Mouse (Mus musculus): ENCODE measurements around the gene Zranb2. TPM values are rescaled to one million over a fixed set of nuclear protein-coding genes. Genes with fewer than 3 reads are reported as not detected.

Zranb2 gene
- 161 and 191 TPM in 2 replicates for polyA plus RNA-seq (2014; fragmentation: Nextera tagmentation; extraction: Ambion mirVana)

DNA sequence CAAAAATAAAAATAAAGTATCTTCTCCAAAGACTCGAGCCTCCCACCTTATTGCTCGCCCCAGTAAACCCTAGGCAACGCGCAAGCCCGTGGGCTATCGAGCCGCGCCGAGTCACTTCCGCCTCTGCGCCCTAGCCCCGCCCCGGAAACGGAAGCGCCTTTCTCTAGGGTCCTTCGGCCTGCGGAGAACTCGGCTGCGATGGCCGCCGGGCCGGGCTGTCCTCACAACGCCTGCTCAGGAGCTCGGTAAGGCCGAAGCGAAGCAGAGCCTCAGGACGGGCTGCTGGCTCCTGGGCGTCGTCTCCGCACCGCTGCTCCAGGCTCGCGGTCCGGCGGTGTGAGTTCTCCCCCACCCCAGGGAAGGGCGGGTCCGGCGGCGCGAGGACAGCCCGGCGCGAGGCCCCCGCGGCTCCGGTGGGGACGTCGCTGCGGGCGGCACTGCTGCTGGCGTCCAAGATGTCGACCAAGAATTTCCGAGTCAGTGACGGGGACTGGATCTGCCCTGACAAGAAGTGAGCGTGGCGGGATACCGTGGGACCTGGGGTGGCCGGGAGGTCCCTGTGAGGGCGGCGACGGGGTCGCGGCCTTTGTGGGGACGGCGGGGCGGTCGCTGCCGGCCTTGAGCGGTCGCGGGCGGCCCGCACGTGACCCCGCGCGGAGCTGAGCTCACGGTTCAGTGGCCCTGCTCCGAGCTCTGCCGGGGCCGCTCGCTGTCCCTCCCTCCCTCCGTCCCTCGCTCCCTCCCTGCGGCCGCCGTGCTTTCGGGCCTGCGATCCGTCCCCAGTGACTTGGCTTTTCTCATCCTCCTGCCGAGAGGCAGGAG lies at the start of gene Zranb2:
Gene Zranb2, plus strand, starts transcription at position 197 of the 822 bp plus-strand sequence.
- peak; percentile 94 for ATAC-seq (replicated peaks; ENCODE audit: insufficient number of reproducible peaks, low FRiP score, low TSS enrichment, low read depth)
- DNase-seq (ENCODE audit: low spot score): peak; percentile 95

DNA sequence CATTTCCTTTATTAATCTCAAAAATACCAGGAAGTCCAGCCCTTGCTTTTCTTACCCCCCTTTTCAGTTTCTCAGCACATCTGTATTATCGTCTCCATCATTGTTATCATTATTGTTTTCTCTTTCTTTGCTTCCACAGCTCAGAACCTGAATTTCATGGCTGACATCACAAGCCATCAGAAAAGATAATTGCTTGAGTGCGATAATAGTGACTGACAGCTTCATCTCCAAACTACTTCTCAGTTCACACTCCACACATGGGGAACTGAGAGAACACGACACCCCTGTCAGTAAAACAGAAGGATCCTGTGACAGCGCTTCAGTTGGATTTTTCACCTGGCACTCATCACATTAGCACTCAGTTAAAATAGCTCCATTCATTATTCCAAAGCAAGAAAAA lies 41.9 kb upstream of the Zranb2 start:
- H3K9me3 ChIP-seq (replicated peaks; ENCODE audit: control insufficient read depth, low read length): no peaks in the 10 kb centered on the region
- ATAC-seq (replicated peaks; ENCODE audit: insufficient number of reproducible peaks, low FRiP score, low TSS enrichment, low read depth) (no peak), DNase-seq (ENCODE audit: low spot score) (peak; percentile 17)
- H3K27ac ChIP-seq (replicated peaks; ENCODE audit: low read depth, low read length): no peak overlapping the region
- no peaks in the 10 kb centered on the region for H3K36me3 ChIP-seq (replicated peaks; ENCODE audit: control insufficient read depth, insufficient read depth, low read depth, low read length)
- no peaks in the 10 kb centered on the region for H3K27me3 ChIP-seq (ENCODE audit: control insufficient read depth, insufficient read depth, low read length)
- H3K4me2 ChIP-seq (ENCODE audit: low read depth, low read length): no peak overlapping the region
- no peak overlapping the region for H3K9ac ChIP-seq (replicated peaks; ENCODE audit: low read length)
- 33% methylated on average over 4 of the region's 4 CpGs for WGBS
- no peak overlapping the region for H3K4me3 ChIP-seq (ENCODE audit: low read depth, low read length)
- H3K4me1 ChIP-seq (ENCODE audit: control insufficient read depth, insufficient read depth, low read length): no peaks in the 10 kb centered on the region

More for the DNA sequence above, at the start of gene Zranb2:
- Histone ChIP-seq H3K9me3 (replicated peaks; ENCODE audit: control insufficient read depth, low read length) (no peaks in the 10 kb centered on the region), H3K4me2 (ENCODE audit: low read depth, low read length) (peak within 1 kb of the TSS; percentile 54), H3K27ac (replicated peaks; ENCODE audit: low read depth, low read length) (peak within 1 kb of the TSS; percentile 77), H3K36me3 (replicated peaks; ENCODE audit: control insufficient read depth, insufficient read depth, low read depth, low read length) (0 out of 2 replicates have a peak, but pooled peaks cover 2% of the 10 kb centered on the region), H3K4me1 (ENCODE audit: control insufficient read depth, insufficient read depth, low read length) (no peaks in the 10 kb centered on the region; the same call in 1 of the 2 replicates), H3K27me3 (ENCODE audit: control insufficient read depth, insufficient read depth, low read length) (peaks cover 8% of the 10 kb centered on the region), H3K4me3 (ENCODE audit: low read depth, low read length) (peak within 1 kb of the TSS; percentile 90), H3K9ac (replicated peaks; ENCODE audit: low read length) (peak within 1 kb of the TSS; percentile 96)
- under 1% methylated on average over 75 of the region's 91 CpGs for WGBS

DNA sequence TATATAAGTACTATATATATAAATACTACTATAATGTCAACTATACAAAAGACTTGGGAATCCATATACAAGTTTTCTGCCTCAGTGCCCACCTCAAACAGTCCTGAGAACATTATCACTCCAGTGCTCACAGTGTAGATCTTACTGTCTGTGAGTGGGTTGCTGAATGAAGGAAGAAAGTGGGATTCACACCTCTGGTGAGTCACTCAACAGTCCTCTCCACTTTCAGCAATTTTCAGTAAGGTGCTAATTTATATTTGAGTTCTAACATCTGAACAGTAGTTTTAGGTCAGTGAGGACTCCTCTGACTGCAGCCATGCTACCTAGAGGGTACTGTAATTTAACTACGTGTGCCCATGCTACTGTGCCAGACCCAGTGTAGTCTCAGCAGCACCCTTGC lies 31.7 kb upstream of the Zranb2 start:
- no peak for ATAC-seq (replicated peaks; ENCODE audit: insufficient number of reproducible peaks, low FRiP score, low TSS enrichment, low read depth)
- Histone ChIP-seq H3K9me3 (replicated peaks; ENCODE audit: control insufficient read depth, low read length) (no peaks in the 10 kb centered on the region), H3K27me3 (ENCODE audit: control insufficient read depth, insufficient read depth, low read length) (no peaks in the 10 kb centered on the region), H3K27ac (replicated peaks; ENCODE audit: low read depth, low read length) (no peak overlapping the region), H3K4me1 (ENCODE audit: control insufficient read depth, insufficient read depth, low read length) (no peaks in the 10 kb centered on the region), H3K4me3 (ENCODE audit: low read depth, low read length) (no peak overlapping the region), H3K9ac (replicated peaks; ENCODE audit: low read length) (no peak overlapping the region), H3K36me3 (replicated peaks; ENCODE audit: control insufficient read depth, insufficient read depth, low read depth, low read length) (no peaks in the 10 kb centered on the region), H3K4me2 (ENCODE audit: low read depth, low read length) (no peak overlapping the region)
- no peak for DNase-seq (ENCODE audit: low spot score)
- WGBS: 71% methylated on average over 1 of the region's 1 CpGs

DNA sequence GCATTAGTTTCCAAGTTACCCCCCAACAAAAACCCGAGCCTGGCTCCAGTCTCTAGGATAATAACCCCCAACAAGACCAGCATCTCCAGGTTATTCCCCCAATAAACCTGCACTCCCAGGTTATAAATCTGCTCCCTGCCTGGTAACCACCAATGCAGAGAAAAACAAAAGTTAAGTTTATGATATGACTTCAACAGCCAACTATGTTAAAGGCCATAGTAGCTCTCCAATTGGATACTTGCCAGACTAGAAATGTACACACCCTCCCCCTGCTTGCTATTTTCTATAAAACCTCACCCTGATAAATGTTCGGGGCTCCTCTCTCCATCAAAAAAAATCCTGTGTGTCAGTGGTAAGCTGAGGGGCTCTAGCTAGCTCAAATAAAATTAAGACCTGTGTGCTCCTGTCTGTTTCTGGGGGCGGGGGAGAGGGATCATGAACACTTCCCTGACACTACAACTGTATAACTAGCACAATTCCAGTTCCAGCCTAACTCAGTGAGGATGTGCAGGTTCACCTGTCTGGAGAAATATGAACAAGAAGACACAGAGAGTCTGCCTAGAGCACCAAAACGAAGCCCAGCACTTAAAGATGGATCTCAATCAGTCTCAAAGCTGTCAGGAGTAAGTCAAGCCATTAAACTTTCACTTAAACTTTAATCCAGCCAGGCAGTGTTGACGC lies 19.7 kb upstream of the Zranb2 start:
- Histone ChIP-seq H3K4me3 (ENCODE audit: low read depth, low read length) (no peak overlapping the region), H3K9me3 (replicated peaks; ENCODE audit: control insufficient read depth, low read length) (no peaks in the 10 kb centered on the region), H3K27me3 (ENCODE audit: control insufficient read depth, insufficient read depth, low read length) (no peaks in the 10 kb centered on the region), H3K9ac (replicated peaks; ENCODE audit: low read length) (no peak overlapping the region), H3K27ac (replicated peaks; ENCODE audit: low read depth, low read length) (no peak overlapping the region), H3K4me2 (ENCODE audit: low read depth, low read length) (no peak overlapping the region), H3K4me1 (ENCODE audit: control insufficient read depth, insufficient read depth, low read length) (no peaks in the 10 kb centered on the region), H3K36me3 (replicated peaks; ENCODE audit: control insufficient read depth, insufficient read depth, low read depth, low read length) (no peaks in the 10 kb centered on the region)
- WGBS: 78% methylated on average over 5 of the region's 5 CpGs
- ATAC-seq (replicated peaks; ENCODE audit: insufficient number of reproducible peaks, low FRiP score, low TSS enrichment, low read depth) (no peak), DNase-seq (ENCODE audit: low spot score) (no peak)

DNA sequence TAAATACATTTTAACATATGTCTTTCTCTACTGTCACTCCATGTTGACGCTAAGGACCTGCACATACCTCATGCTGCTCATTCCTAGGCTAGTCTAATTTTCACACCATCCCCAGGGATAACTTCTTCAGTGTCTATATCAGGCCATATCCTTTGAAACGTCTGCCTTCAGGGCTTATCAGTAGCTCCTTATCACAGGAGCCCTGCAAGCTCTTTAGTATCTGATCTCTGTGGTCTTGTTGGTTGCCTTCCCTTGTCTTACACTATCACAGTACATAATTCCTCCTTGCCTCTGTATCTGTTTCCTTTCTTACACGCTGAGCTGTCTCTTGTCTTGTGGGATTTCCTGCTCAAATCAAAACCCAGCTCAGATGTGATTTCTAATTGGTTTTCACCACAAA lies 17.5 kb upstream of the Zranb2 start:
- ATAC-seq (replicated peaks; ENCODE audit: insufficient number of reproducible peaks, low FRiP score, low TSS enrichment, low read depth) (no peak), DNase-seq (ENCODE audit: low spot score) (no peak)
- 63% methylated on average over 3 of the region's 3 CpGs for WGBS
- Histone ChIP-seq H3K9me3 (replicated peaks; ENCODE audit: control insufficient read depth, low read length) (no peaks in the 10 kb centered on the region), H3K4me1 (ENCODE audit: control insufficient read depth, insufficient read depth, low read length) (no peaks in the 10 kb centered on the region), H3K27ac (replicated peaks; ENCODE audit: low read depth, low read length) (no peak overlapping the region), H3K36me3 (replicated peaks; ENCODE audit: control insufficient read depth, insufficient read depth, low read depth, low read length) (no peaks in the 10 kb centered on the region), H3K4me3 (ENCODE audit: low read depth, low read length) (no peak overlapping the region), H3K4me2 (ENCODE audit: low read depth, low read length) (no peak overlapping the region), H3K27me3 (ENCODE audit: control insufficient read depth, insufficient read depth, low read length) (no peaks in the 10 kb centered on the region), H3K9ac (replicated peaks; ENCODE audit: low read length) (no peak overlapping the region)

DNA sequence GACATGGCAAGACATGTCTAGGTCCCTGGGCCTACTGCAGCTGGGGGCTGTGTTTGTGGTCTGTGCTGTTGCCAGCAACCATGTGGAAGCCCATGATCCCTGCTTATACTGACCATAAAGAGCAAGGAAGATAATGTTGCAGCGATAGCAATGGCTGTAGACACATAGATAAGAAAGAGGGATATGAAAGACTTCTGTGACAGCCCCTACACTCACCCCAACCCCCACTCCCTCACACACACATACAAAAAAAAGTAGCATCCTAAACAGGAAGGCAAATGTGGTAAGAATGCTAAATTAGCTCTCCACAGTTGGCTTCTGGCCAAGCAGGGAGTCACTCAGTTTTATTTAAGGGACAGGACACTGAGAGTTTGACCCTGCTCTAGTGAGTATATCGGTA lies 16.0 kb upstream of the Zranb2 start:
- H3K27ac ChIP-seq (replicated peaks; ENCODE audit: low read depth, low read length): no peak overlapping the region
- WGBS: 85% methylated on average over 2 of the region's 2 CpGs
- DNase-seq (ENCODE audit: low spot score) (no peak), ATAC-seq (replicated peaks; ENCODE audit: insufficient number of reproducible peaks, low FRiP score, low TSS enrichment, low read depth) (no peak)
- no peak overlapping the region for H3K4me2 ChIP-seq (ENCODE audit: low read depth, low read length)
- no peak overlapping the region for H3K9ac ChIP-seq (replicated peaks; ENCODE audit: low read length)
- H3K9me3 ChIP-seq (replicated peaks; ENCODE audit: control insufficient read depth, low read length): no peaks in the 10 kb centered on the region
- no peaks in the 10 kb centered on the region for H3K4me1 ChIP-seq (ENCODE audit: control insufficient read depth, insufficient read depth, low read length)
- H3K4me3 ChIP-seq (ENCODE audit: low read depth, low read length): no peak overlapping the region
- no peaks in the 10 kb centered on the region for H3K36me3 ChIP-seq (replicated peaks; ENCODE audit: control insufficient read depth, insufficient read depth, low read depth, low read length)
- H3K27me3 ChIP-seq (ENCODE audit: control insufficient read depth, insufficient read depth, low read length): no peaks in the 10 kb centered on the region

DNA sequence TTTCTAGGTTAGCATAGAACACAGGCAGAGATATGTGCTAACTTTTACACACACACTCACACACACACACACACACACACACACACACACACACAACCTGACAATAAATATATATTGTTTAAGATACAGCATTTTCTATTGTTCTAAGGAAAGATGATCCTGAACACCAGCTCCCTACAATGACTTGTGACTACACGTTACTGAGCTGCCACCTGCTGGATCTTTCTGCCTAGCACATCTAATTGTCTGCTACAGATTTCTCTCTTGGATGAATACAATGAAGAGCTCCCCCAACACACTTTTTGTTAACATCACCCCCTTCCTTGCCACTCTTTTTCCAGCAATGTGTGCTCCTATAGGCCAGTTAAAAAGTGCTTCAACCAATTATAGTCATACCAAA lies 13.5 kb upstream of the Zranb2 start:
- H3K4me3 ChIP-seq (ENCODE audit: low read depth, low read length): no peak overlapping the region
- 4% methylated on average over 1 of the region's 1 CpGs for WGBS
- H3K9me3 ChIP-seq (replicated peaks; ENCODE audit: control insufficient read depth, low read length): no peaks in the 10 kb centered on the region
- H3K4me1 ChIP-seq (ENCODE audit: control insufficient read depth, insufficient read depth, low read length): no peaks in the 10 kb centered on the region
- ATAC-seq (replicated peaks; ENCODE audit: insufficient number of reproducible peaks, low FRiP score, low TSS enrichment, low read depth): peak; percentile 48; the same call in 1 of the 2 replicates
- no peaks in the 10 kb centered on the region for H3K27me3 ChIP-seq (ENCODE audit: control insufficient read depth, insufficient read depth, low read length)
- H3K36me3 ChIP-seq (replicated peaks; ENCODE audit: control insufficient read depth, insufficient read depth, low read depth, low read length): no peaks in the 10 kb centered on the region
- no peak overlapping the region for H3K27ac ChIP-seq (replicated peaks; ENCODE audit: low read depth, low read length)
- peak; percentile 73 for DNase-seq (ENCODE audit: low spot score)
- no peak overlapping the region for H3K9ac ChIP-seq (replicated peaks; ENCODE audit: low read length)
- no peak overlapping the region for H3K4me2 ChIP-seq (ENCODE audit: low read depth, low read length)

DNA sequence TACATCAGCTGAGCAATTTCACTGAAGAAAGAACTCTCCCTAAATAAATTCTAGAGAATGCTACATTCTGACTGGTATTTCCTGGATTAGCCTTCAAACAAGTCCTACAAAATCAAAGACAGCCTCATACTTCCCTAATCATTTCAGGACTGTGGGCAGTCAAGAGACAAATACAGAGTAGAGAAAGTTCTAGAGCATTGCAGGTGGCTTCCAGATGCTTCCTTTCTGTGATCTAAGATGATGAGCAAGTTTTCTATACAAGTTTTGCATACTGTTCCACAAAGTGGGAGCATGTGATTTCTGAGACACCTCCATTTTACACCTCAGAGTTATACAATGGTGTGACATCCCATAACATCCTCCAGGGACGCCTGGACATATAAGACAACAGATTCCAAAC lies 10.1 kb upstream of the Zranb2 start:
- no peak overlapping the region for H3K27ac ChIP-seq (replicated peaks; ENCODE audit: low read depth, low read length)
- no peaks in the 10 kb centered on the region for H3K36me3 ChIP-seq (replicated peaks; ENCODE audit: control insufficient read depth, insufficient read depth, low read depth, low read length)
- DNase-seq (ENCODE audit: low spot score) (no peak), ATAC-seq (replicated peaks; ENCODE audit: insufficient number of reproducible peaks, low FRiP score, low TSS enrichment, low read depth) (no peak)
- WGBS: 32% methylated on average over 1 of the region's 1 CpGs
- H3K9me3 ChIP-seq (replicated peaks; ENCODE audit: control insufficient read depth, low read length): no peaks in the 10 kb centered on the region
- H3K4me1 ChIP-seq (ENCODE audit: control insufficient read depth, insufficient read depth, low read length): no peaks in the 10 kb centered on the region
- H3K4me2 ChIP-seq (ENCODE audit: low read depth, low read length): no peak overlapping the region
- H3K9ac ChIP-seq (replicated peaks; ENCODE audit: low read length): no peak overlapping the region
- no peaks in the 10 kb centered on the region for H3K27me3 ChIP-seq (ENCODE audit: control insufficient read depth, insufficient read depth, low read length)
- H3K4me3 ChIP-seq (ENCODE audit: low read depth, low read length): no peak overlapping the region

All from embryonic facial prominence, embryonic 11.5 days (tissue).